Mouse (Mus musculus) urinary bladder, postnatal 4 days (tissue): Measurements from ENCODE around the gene Atg7.
A peak's percentile ranks its signal among the peaks of the same experiment; 100 is the strongest.
"Not testable (repeated sequence)": the region's sequence is repeated elsewhere in the genome, so short reads cannot be mapped to it uniquely, and the experiment has no call there.

Experiments used
- DNase-seq, 2 experiments: peaks; one replicate each; pipeline ENCODE4 v3.0.0; 2021 to 2022; ENCODE audit warnings: low spot score in 2 of 2

Gene Atg7

DNA sequence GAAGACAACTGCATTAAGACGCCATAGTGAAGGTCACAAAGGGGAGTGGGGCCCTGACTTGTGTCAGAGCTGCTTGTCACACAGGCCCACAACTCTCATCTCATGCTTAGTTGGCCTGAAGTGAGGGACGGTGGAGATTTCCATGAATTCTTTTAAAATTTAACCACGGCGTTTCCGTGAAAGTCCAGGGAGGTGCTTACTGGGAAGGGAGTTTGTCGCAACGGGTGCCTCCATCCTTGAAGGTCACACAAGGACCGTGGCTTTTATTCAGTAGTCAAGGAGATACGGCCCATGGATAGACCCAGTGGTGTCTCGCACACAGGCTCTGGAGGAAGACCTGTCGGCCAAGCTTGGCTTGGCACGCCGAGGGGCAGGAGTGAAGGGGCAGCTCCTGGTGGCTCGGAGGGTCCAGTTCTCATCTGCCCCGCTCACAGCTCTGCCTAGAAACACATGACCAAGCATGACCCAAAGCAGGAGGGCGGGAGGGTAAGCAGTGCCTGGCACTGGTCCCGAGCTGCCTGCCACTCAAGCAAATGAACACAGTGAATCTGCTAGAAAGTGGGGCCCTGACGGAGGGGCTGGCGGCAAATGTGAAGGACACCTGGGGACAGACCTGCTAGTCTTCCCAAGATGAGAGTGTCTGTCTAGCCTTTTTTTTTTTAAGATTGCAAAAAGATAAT is 236.1 kb downstream of the Atg7 start:
- no peak for DNase-seq

GRCm38 (mm10) chr6:114880798-114881197 is 237.9 kb downstream of the Atg7 start:
- no peak for DNase-seq

- no peak for DNase-seq
Measured at GRCm38 (mm10) chr6:114882212-114882611, 239.3 kb downstream of the Atg7 start.

DNA sequence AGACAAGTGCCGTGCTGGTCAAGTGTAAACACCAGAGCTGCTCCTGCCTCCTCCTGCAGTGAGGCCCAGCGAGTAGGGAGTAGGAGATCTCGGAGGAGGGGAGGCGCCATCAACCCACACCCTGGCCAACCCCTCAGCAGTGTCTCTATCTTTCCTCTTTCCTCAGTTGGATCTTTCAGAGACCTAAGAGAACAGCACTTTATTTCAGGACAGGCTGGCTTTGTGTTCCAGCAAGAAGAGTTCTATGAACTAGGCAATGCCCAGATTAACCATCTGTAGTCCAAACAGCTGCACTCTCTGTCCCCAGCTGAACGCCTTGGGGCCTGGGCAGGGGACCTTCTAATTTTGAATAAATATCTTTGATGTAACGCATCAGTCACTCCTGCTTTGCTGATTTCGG is 239.8 kb downstream of the Atg7 start:
- no peak for DNase-seq

- DNase-seq, result peak in 1 of 2 experiments; percentile 54
Measured at GRCm38 (mm10) chr6:114883261-114883740, 240.4 kb downstream of the Atg7 start.

GRCm38 (mm10) chr6:114885129-114885528 is 242.2 kb downstream of the Atg7 start:
- DNase-seq, result no peak

DNA sequence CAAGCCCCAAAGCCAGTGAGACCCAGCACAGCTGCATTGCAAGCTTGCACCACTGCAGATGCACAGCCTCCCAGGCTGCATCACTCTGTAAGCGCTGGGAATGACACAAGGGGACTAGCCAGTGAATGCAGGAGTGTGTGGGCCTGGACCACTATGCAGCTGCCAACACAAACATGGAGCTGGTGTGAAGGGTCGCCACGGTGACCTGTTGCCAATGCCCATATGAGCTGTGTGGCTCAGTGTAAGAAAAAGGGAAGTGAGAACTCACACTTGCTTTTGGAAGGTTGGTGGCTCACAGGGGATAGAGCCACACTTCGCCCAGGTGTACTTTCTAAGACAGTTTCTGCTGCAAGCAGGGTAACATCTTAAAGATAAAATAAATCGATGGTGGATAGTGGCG is 243.1 kb downstream of the Atg7 start:
- DNase-seq, result no peak

GRCm38 (mm10) chr6:114886504-114887361 is 243.8 kb downstream of the Atg7 start:
- DNase-seq, result no peak

GRCm38 (mm10) chr6:114888922-114889321 is 246.0 kb downstream of the Atg7 start:
- DNase-seq, result peak; percentile 73 to 78

- not testable (repeated sequence) for DNase-seq
Measured at GRCm38 (mm10) chr6:114889971-114890370, 247.1 kb downstream of the Atg7 start.

DNA sequence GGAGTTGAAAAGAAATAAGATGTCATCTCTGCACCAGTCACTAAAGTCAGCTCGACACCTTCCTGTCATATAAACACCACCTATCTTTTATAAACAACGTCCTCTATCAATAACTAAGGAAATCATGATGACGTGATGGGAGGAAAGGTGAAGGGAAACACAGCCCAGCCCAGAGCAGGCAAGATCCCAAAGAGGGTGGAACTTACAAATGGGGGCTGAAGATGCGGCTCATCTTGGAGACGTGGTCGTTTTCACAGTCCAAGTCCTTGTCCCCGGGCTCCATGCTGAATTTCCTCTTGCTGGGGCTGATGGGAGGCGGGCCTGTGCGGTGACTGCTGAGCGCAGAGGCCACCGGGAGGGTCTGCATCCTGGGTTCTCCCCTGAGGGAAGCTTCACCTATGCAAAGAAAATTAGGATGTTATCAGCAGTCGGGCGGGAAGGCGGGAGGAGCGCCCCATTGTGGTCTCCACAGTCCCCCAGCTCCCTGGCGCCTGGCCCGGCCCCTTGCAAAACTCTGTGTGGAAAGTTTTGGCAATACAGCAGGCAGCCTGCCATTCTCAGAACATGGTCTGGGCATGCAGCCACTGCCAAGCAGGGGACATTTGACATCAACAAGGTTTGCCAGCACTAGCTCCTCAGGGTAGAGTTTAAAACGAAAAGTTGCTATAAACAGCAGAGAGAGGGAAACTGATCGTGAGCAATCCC is 247.7 kb downstream of the Atg7 start:
- peak; percentile 58 to 85 for DNase-seq

DNA sequence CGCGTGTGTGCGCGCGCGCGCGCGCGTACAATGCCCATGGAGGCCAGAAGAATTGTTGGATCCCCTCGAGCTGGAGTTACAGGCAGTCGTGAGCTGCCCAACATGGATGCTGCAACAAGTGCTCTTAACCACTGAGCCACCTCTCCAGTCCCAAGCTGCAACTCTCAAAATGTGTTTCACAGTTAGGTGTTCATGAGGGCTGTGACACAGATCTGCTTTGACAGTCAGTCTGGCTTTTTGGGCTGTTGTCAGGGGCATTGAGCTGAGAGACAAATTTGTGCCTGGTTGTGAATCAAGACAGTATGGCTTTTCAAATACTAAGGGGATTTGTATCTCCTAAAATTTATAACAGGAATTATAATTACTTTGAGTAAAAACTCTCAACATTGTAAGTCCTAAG is 248.4 kb downstream of the Atg7 start:
- no peak for DNase-seq

- DNase-seq, result no peak
Measured at GRCm38 (mm10) chr6:114891771-114892170, 248.9 kb downstream of the Atg7 start.

- no peak for DNase-seq
Measured at GRCm38 (mm10) chr6:114892363-114892762, 249.5 kb downstream of the Atg7 start.

DNA sequence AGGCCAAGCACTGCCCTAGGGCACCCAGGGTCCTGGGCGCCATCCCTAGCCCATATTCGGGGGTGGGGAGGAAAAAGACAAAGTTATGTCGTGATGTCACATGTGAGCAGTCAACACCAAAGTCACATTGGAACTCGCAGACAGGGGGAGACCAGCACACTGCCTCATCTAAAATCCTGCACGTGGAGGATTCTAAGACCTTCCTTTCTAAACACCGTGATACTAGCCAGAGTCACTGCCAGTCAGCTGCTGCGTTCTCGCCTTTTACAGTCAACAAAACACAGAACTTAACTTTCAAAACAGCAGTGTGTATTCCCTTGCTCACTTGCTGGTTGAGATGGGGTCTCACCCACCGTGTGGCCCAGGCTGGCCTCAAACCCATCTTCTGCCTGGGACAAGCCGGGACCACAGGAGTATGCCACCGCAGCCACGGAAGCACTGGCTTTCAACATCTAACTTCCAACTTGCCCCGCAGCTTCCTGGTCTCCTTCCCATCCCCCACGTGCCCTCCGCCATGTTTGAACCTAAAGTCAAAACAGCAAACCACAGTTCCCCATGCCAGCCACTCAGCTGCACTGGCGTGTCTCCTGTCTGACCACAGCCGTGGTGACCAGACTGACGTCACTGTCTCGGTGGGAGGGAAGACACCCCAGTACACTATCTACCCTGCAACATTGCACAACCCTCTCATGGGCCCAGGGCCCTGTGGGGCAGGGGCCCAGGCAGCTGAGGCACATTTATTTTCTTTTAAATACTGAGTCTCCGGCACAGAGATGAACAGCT is 250.7 kb downstream of the Atg7 start:
- DNase-seq, result no peak

GRCm38 (mm10) chr6:114894548-114895106 is 251.7 kb downstream of the Atg7 start:
- DNase-seq, result no peak

- DNase-seq, result no peak
Measured at GRCm38 (mm10) chr6:114895191-114895590, 252.3 kb downstream of the Atg7 start.

- no peak for DNase-seq
Measured at GRCm38 (mm10) chr6:114896281-114896680, 253.4 kb downstream of the Atg7 start.

DNA sequence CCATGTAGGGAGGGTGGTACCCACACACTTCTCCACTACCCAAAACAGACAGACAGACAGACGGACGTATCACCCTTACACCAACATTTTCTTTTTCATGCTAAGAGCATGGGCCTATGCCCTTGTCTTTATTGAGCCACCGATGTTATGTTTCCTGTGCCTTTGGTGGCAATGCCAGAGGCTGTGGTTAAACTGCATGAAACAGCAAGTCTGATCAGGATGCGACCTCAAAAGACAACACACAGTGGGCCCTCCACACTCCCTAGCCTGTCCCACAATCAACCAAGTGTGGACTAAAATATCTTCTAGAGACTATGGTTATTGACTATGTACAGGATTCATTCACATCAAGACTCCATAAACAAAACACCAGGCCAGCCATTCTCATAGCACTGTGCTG is 256.1 kb downstream of the Atg7 start:
- DNase-seq, result no peak

DNA sequence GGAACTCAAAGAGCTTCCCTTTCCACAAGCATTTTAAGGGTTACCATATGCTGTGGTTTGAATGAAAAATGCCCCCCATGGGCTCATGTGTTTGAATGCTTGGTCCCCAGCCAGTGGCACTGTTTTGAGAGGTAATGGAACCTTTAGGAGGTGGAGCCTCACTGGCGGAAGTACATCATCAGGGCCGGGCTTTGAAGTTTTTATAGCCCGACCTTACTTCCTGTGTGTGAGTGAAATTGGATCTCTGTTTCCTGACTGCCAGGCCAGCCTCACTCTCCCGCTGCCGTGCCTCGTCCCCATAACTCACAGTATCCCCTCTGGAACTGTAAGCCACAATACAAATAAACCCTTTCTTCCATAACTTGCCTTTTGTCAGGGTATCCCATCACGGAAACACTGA is 256.8 kb downstream of the Atg7 start:
- DNase-seq, result no peak

- no peak for DNase-seq
Measured at GRCm38 (mm10) chr6:114900194-114900593, 257.3 kb downstream of the Atg7 start.
